Mouse (Mus musculus): ENCODE data around the gene Tcf15.

Gene Tcf15

GRCm38 (mm10) chr2:152119228-152119865, 24.0 kb upstream of the Tcf15 start:
- DNase-seq (ENCODE audit: low read depth in 2 of 2, low spot score in 2 of 2): no peak

- DNase-seq (ENCODE audit: low read depth in 2 of 2, low spot score in 2 of 2): no peak
Observed at GRCm38 (mm10) chr2:152122896-152123295, 20.5 kb upstream of the Tcf15 start.

- DNase-seq (ENCODE audit: low read depth in 2 of 2, low spot score in 2 of 2): no peak
Observed at GRCm38 (mm10) chr2:152128597-152128996, 14.8 kb upstream of the Tcf15 start.

GRCm38 (mm10) chr2:152129778-152130177, 13.6 kb upstream of the Tcf15 start:
- no peak for DNase-seq (ENCODE audit: low read depth in 2 of 2, low spot score in 2 of 2)

GRCm38 (mm10) chr2:152132016-152132415, 11.3 kb upstream of the Tcf15 start:
- DNase-seq (ENCODE audit: low read depth in 2 of 2, low spot score in 2 of 2): no peak

- DNase-seq (ENCODE audit: low read depth in 2 of 2, low spot score in 2 of 2): no peak
Observed at GRCm38 (mm10) chr2:152132691-152133090, 10.7 kb upstream of the Tcf15 start.

GRCm38 (mm10) chr2:152139191-152139987, 4.0 kb upstream of the Tcf15 start:
- no peak for DNase-seq (ENCODE audit: low read depth in 2 of 2, low spot score in 2 of 2)

GRCm38 (mm10) chr2:152140941-152141340, 2.4 kb upstream of the Tcf15 start:
- DNase-seq (ENCODE audit: low read depth in 2 of 2, low spot score in 2 of 2): no peak

- DNase-seq (ENCODE audit: low read depth in 2 of 2, low spot score in 2 of 2): no peak
Observed at GRCm38 (mm10) chr2:152141491-152141890, 1.9 kb upstream of the Tcf15 start.

GRCm38 (mm10) chr2:152142046-152142445, 1.3 kb upstream of the Tcf15 start:
- no peak for DNase-seq (ENCODE audit: low read depth in 2 of 2, low spot score in 2 of 2)

- DNase-seq (ENCODE audit: low read depth in 2 of 2, low spot score in 2 of 2): no peak
Observed at GRCm38 (mm10) chr2:152142571-152142970, 790 bp upstream of the Tcf15 start.

- no peak for DNase-seq (ENCODE audit: low read depth in 2 of 2, low spot score in 2 of 2)
Observed at GRCm38 (mm10) chr2:152144158-152144450, 743 bp downstream of the Tcf15 start.

- DNase-seq (ENCODE audit: low read depth in 2 of 2, low spot score in 2 of 2): no peak
Observed at GRCm38 (mm10) chr2:152144501-152144900, 1.1 kb downstream of the Tcf15 start.

- DNase-seq (ENCODE audit: low read depth in 2 of 2, low spot score in 2 of 2): no peak
Observed at GRCm38 (mm10) chr2:152145711-152146110, 2.4 kb downstream of the Tcf15 start.

- no peak for DNase-seq (ENCODE audit: low read depth in 2 of 2, low spot score in 2 of 2)
Observed at GRCm38 (mm10) chr2:152147079-152147478, 3.7 kb downstream of the Tcf15 start.

GRCm38 (mm10) chr2:152148675-152149074, 5.3 kb downstream of the Tcf15 start:
- no peak for DNase-seq (ENCODE audit: low read depth in 2 of 2, low spot score in 2 of 2)

GRCm38 (mm10) chr2:152149891-152150290, 6.5 kb downstream of the Tcf15 start:
- DNase-seq (ENCODE audit: low read depth in 2 of 2, low spot score in 2 of 2): no peak

GRCm38 (mm10) chr2:152150373-152150772, 7.0 kb downstream of the Tcf15 start:
- no peak for DNase-seq (ENCODE audit: low read depth in 2 of 2, low spot score in 2 of 2)

GRCm38 (mm10) chr2:152153361-152153760, 10.0 kb downstream of the Tcf15 start:
- no peak for DNase-seq (ENCODE audit: low read depth in 2 of 2, low spot score in 2 of 2)

- no peak for DNase-seq (ENCODE audit: low read depth in 2 of 2, low spot score in 2 of 2)
Observed at GRCm38 (mm10) chr2:152155414-152156208, 12.2 kb downstream of the Tcf15 start.

- no peak for DNase-seq (ENCODE audit: low read depth in 2 of 2, low spot score in 2 of 2)
Observed at GRCm38 (mm10) chr2:152156471-152156870, 13.1 kb downstream of the Tcf15 start.

GRCm38 (mm10) chr2:152159487-152159886, 16.1 kb downstream of the Tcf15 start:
- DNase-seq (ENCODE audit: low read depth in 2 of 2, low spot score in 2 of 2): no peak
